Mouse (Mus musculus) liver, embryonic 13.5 days (tissue): Measurements from ENCODE around the gene Bpi. TPM values are rescaled to one million over a fixed set of nuclear protein-coding genes. Genes with fewer than 3 reads are reported as not detected.
A peak's percentile ranks its signal among the peaks of the same experiment; 100 is the strongest.

ENCODE experiments used
- ATAC-seq: fragments of 200-750 bp; cut with Nextera tagmentation; 2 replicates; pipeline ENCODE4 v1.8.0; 2017; ENCODE audit warnings: low read depth, mild to moderate bottlenecking, moderate number of reproducible peaks, moderate library complexity
- DNase-seq: peaks from one replicate; pipeline ENCODE4 v3.0.0; 2022
- H3K27ac ChIP-seq: fragments of 300-500 bp; sonication (generic); 2 replicates; pipeline ENCODE4 v1.5.1; 2015; ENCODE audit warnings: moderate library complexity, mild to moderate bottlenecking, inconsistent platforms
- H3K27me3 ChIP-seq: fragments of 300-500 bp; sonication (generic); 2 replicates; pipeline ENCODE4 v1.6.1; 2015; ENCODE audit warnings: mild to moderate bottlenecking, inconsistent platforms
- H3K36me3 ChIP-seq: fragments of 300-500 bp; sonication (generic); 2 replicates; pipeline ENCODE4 v1.6.1; 2015; ENCODE audit warnings: mild to moderate bottlenecking, inconsistent platforms
- H3K4me1 ChIP-seq: fragments of 300-500 bp; sonication (generic); replicated peaks from 2 replicates; pipeline ENCODE4 v1.6.1; 2015; ENCODE audit warnings: inconsistent platforms
- H3K4me2 ChIP-seq: fragments of 300-500 bp; sonication (generic); 2 replicates; pipeline ENCODE4 v1.6.1; 2015; ENCODE audit warnings: inconsistent platforms, mild to moderate bottlenecking, moderate library complexity
- H3K4me3 ChIP-seq: fragments of 300-500 bp; sonication (generic); replicated peaks from 2 replicates; pipeline ENCODE4 v1.5.1; 2015; ENCODE audit warnings: mild to moderate bottlenecking, inconsistent platforms
- H3K9ac ChIP-seq: fragments of 300-500 bp; sonication (generic); 2 replicates; pipeline ENCODE4 v1.6.1; 2015; ENCODE audit warnings: mild to moderate bottlenecking, inconsistent platforms
- H3K9me3 ChIP-seq: fragments of 300-500 bp; sonication (generic); replicated peaks from 2 replicates; pipeline ENCODE4 v1.6.1; 2016; ENCODE audit warnings: inconsistent platforms
- WGBS: fragments of 180-500 bp; shearing (Covaris S2); methylation state at CpG from one replicate; pipeline ENCODE4 v1.1.7; 2015; ENCODE audit not compliant: insufficient replicate concordance; 5-methylcytosine and 5-hydroxymethylcytosine counted together
- polyA plus RNA-seq: library from polyadenylated mRNA; unstranded; fragments of >200 nt; fragmentation: Nextera tagmentation; extraction: Ambion mirVana; gene quantifications from 2 replicates; pipeline ENCODE4 v1.2.1, GENCODE M21; 2015

Bpi gene
- polyA plus RNA-seq, 1 experiment from 2014 or later: not detected

GRCm38 (mm10) chr2:158299731-158300130, 41.8 kb downstream of the Bpi start:
- WGBS: 62% methylated on average over 4 of the region's 4 CpGs
- no peak for ATAC-seq
- H3K27ac ChIP-seq: no peak overlapping the region
- H3K27me3 ChIP-seq: no peaks in the 10 kb centered on the region
- no peaks in the 10 kb centered on the region for H3K36me3 ChIP-seq
- H3K9me3 ChIP-seq: no peaks in the 10 kb centered on the region
- no peak overlapping the region for H3K4me2 ChIP-seq
- DNase-seq: no peak
- H3K4me3 ChIP-seq: no peak overlapping the region
- H3K9ac ChIP-seq: no peak overlapping the region
- peaks cover 2% of the 10 kb centered on the region; the same call in 1 of the 2 replicates for H3K4me1 ChIP-seq

GRCm38 (mm10) chr2:158302807-158303206, 44.9 kb downstream of the Bpi start:
- Histone ChIP-seq H3K4me1 (peaks cover 26% of the 10 kb centered on the region), H3K36me3 (no peaks in the 10 kb centered on the region), H3K4me3 (no peak overlapping the region), H3K4me2 (no peak overlapping the region), H3K27ac (no peak overlapping the region), H3K27me3 (no peaks in the 10 kb centered on the region), H3K9me3 (no peaks in the 10 kb centered on the region), H3K9ac (no peak overlapping the region)
- ATAC-seq (no peak), DNase-seq (no peak)
- WGBS: 60% methylated on average over 3 of the region's 3 CpGs

GRCm38 (mm10) chr2:158305948-158306695, 48.2 kb downstream of the Bpi start, which contains the start of gene Lbp:
Lbp (plus strand) TSS chr2:158306493.
- Histone ChIP-seq H3K36me3 (no peaks in the 10 kb centered on the region), H3K4me2 (peak within 1 kb of the TSS; percentile 53), H3K4me1 (peaks cover 30% of the 10 kb centered on the region), H3K9ac (peak within 1 kb of the TSS; percentile 33), H3K27me3 (no peaks in the 10 kb centered on the region), H3K27ac (peak within 1 kb of the TSS; percentile 79), H3K4me3 (peak within 1 kb of the TSS; percentile 41), H3K9me3 (no peaks in the 10 kb centered on the region)
- 25% methylated on average over 13 of the region's 13 CpGs for WGBS
- peak; percentile 83 for ATAC-seq
- DNase-seq: no peak

GRCm38 (mm10) chr2:158306696-158307049, 48.8 kb downstream of the Bpi start:
- H3K27me3 ChIP-seq: no peaks in the 10 kb centered on the region
- ATAC-seq: peak; percentile 38; the same call in 1 of the 2 replicates
- H3K9ac ChIP-seq: peak overlapping the region; percentile 33
- H3K4me1 ChIP-seq: peaks cover 30% of the 10 kb centered on the region
- H3K4me3 ChIP-seq: peak overlapping the region; percentile 41
- H3K4me2 ChIP-seq: peak overlapping the region; percentile 53
- peak overlapping the region; percentile 79 for H3K27ac ChIP-seq
- no peak for DNase-seq
- no peaks in the 10 kb centered on the region for H3K36me3 ChIP-seq
- WGBS: 17% methylated on average over 6 of the region's 6 CpGs
- no peaks in the 10 kb centered on the region for H3K9me3 ChIP-seq

- WGBS: 62% methylated on average over 5 of the region's 5 CpGs
- Histone ChIP-seq H3K4me3 (no peak overlapping the region), H3K27me3 (no peaks in the 10 kb centered on the region), H3K36me3 (no peaks in the 10 kb centered on the region), H3K9me3 (no peaks in the 10 kb centered on the region), H3K9ac (no peak overlapping the region), H3K4me1 (peaks cover 30% of the 10 kb centered on the region), H3K27ac (no peak overlapping the region), H3K4me2 (peak overlapping the region; percentile 53; the same call in 1 of the 2 replicates)
- ATAC-seq (no peak), DNase-seq (no peak)
These were observed 50.4 kb downstream of the Bpi start for GRCm38 (mm10) chr2:158308276-158308675.

GRCm38 (mm10) chr2:158313089-158313488, 55.2 kb downstream of the Bpi start:
- Histone ChIP-seq H3K27me3 (no peaks in the 10 kb centered on the region), H3K27ac (no peak overlapping the region), H3K9me3 (no peaks in the 10 kb centered on the region), H3K4me1 (peaks cover 4% of the 10 kb centered on the region; the same call in 1 of the 2 replicates), H3K36me3 (no peaks in the 10 kb centered on the region), H3K4me3 (no peak overlapping the region), H3K4me2 (no peak overlapping the region), H3K9ac (no peak overlapping the region)
- WGBS: 67% methylated on average over 1 of the region's 1 CpGs
- DNase-seq (no peak), ATAC-seq (no peak)

GRCm38 (mm10) chr2:158316371-158316770, 58.5 kb downstream of the Bpi start:
- H3K36me3 ChIP-seq: 0 out of 2 replicates have a peak, but pooled peaks cover 2% of the 10 kb centered on the region
- 50% methylated on average over 8 of the region's 8 CpGs for WGBS
- no peaks in the 10 kb centered on the region for H3K4me1 ChIP-seq
- no peaks in the 10 kb centered on the region for H3K9me3 ChIP-seq
- no peak overlapping the region for H3K9ac ChIP-seq
- H3K27ac ChIP-seq: no peak overlapping the region
- H3K4me3 ChIP-seq: no peak overlapping the region
- H3K27me3 ChIP-seq: no peaks in the 10 kb centered on the region
- ATAC-seq (no peak), DNase-seq (peak; percentile 27)
- no peak overlapping the region for H3K4me2 ChIP-seq

GRCm38 (mm10) chr2:158317026-158317425, 59.1 kb downstream of the Bpi start:
- no peak overlapping the region for H3K4me2 ChIP-seq
- no peaks in the 10 kb centered on the region for H3K4me1 ChIP-seq
- H3K27me3 ChIP-seq: no peaks in the 10 kb centered on the region
- DNase-seq (no peak), ATAC-seq (no peak)
- no peak overlapping the region for H3K27ac ChIP-seq
- 0 out of 2 replicates have a peak, but pooled peaks cover 6% of the 10 kb centered on the region for H3K36me3 ChIP-seq
- H3K9me3 ChIP-seq: no peaks in the 10 kb centered on the region
- H3K4me3 ChIP-seq: no peak overlapping the region
- no peak overlapping the region for H3K9ac ChIP-seq
- WGBS: 29% methylated on average over 5 of the region's 5 CpGs

GRCm38 (mm10) chr2:158321596-158321995, 63.7 kb downstream of the Bpi start:
- ATAC-seq (no peak), DNase-seq (no peak)
- H3K27ac ChIP-seq: no peak overlapping the region
- H3K9me3 ChIP-seq: no peaks in the 10 kb centered on the region
- peaks cover 13% of the 10 kb centered on the region; the same call in 1 of the 2 replicates for H3K36me3 ChIP-seq
- 65% methylated on average over 6 of the region's 6 CpGs for WGBS
- no peak overlapping the region for H3K4me3 ChIP-seq
- H3K4me2 ChIP-seq: no peak overlapping the region
- no peaks in the 10 kb centered on the region for H3K27me3 ChIP-seq
- no peaks in the 10 kb centered on the region for H3K4me1 ChIP-seq
- no peak overlapping the region for H3K9ac ChIP-seq

- Histone ChIP-seq H3K36me3 (peaks cover 13% of the 10 kb centered on the region; the same call in 1 of the 2 replicates), H3K27ac (no peak overlapping the region), H3K9me3 (no peaks in the 10 kb centered on the region), H3K4me1 (no peaks in the 10 kb centered on the region), H3K4me2 (no peak overlapping the region), H3K4me3 (no peak overlapping the region), H3K27me3 (no peaks in the 10 kb centered on the region), H3K9ac (no peak overlapping the region)
- DNase-seq: no peak
- no peak for ATAC-seq
- WGBS: 44% methylated on average over 3 of the region's 3 CpGs
These were observed 65.0 kb downstream of the Bpi start for GRCm38 (mm10) chr2:158322845-158323244.

- Histone ChIP-seq H3K4me2 (no peak overlapping the region), H3K9me3 (no peaks in the 10 kb centered on the region), H3K36me3 (peaks cover 13% of the 10 kb centered on the region; the same call in 1 of the 2 replicates), H3K4me1 (no peaks in the 10 kb centered on the region), H3K27ac (no peak overlapping the region), H3K9ac (no peak overlapping the region), H3K4me3 (no peak overlapping the region), H3K27me3 (no peaks in the 10 kb centered on the region)
- WGBS: 60% methylated on average over 10 of the region's 10 CpGs
- DNase-seq (no peak), ATAC-seq (no peak)
These were observed 66.8 kb downstream of the Bpi start for GRCm38 (mm10) chr2:158324531-158325190.
